Mouse (Mus musculus): ENCODE data around the gene Arl10. TPM values are rescaled to one million over a fixed set of nuclear protein-coding genes. Genes with fewer than 3 reads are reported as not detected.

Arl10 gene
- polyA plus RNA-seq, 1 experiment from 2014 or later, result 19.2 TPM

GRCm38 (mm10) chr13:54616998-54617397 is 42.2 kb downstream of the Arl10 start:
- H3K9me3 ChIP-seq (ENCODE audit: control insufficient read depth, low read length), result no peaks in the 10 kb centered on the region
- H3K27ac ChIP-seq (replicated peaks in 1 of 2; ENCODE audit: control insufficient read depth in 1 of 2, insufficient read depth in 1 of 2, low read depth in 2 of 2, low read length in 2 of 2), result no peak overlapping the region
- H3K4me2 ChIP-seq (ENCODE audit: low read length), result no peak overlapping the region
- 0 out of 4 replicates have a peak, but pooled peaks cover 0 to 3% of the 10 kb centered on the region in 2 experiments for H3K4me1 ChIP-seq (ENCODE audit: control insufficient read depth in 2 of 2, insufficient read depth in 2 of 2, low read length in 2 of 2)
- 59% methylated on average over 6 of the region's 6 CpGs for WGBS
- H3K9ac ChIP-seq (ENCODE audit: low read length), result no peak overlapping the region
- no peaks in the 10 kb centered on the region for H3K27me3 ChIP-seq (ENCODE audit: control insufficient read depth, insufficient read depth, low read length)
- H3K36me3 ChIP-seq (ENCODE audit: control insufficient read depth, insufficient read depth, low read length), result no peaks in the 10 kb centered on the region
- H3K4me3 ChIP-seq (ENCODE audit: control insufficient read depth in 1 of 2, insufficient read depth in 1 of 2, low read depth in 1 of 2, low read length in 2 of 2), result no peak overlapping the region
- ATAC-seq (ENCODE audit: insufficient number of reproducible peaks, insufficient read depth, low FRiP score, low read depth), result no peak

GRCm38 (mm10) chr13:54621155-54621932 is 46.5 kb downstream of the Arl10 start, which contains the start of gene Faf2:
Faf2 (plus strand) TSS chr13:54621784.
- no peaks in the 10 kb centered on the region for H3K27me3 ChIP-seq (ENCODE audit: control insufficient read depth, insufficient read depth, low read length)
- no peaks in the 10 kb centered on the region for H3K9me3 ChIP-seq (ENCODE audit: control insufficient read depth, low read length)
- peak within 1 kb of the TSS; percentile 77 to 83 for H3K4me3 ChIP-seq (ENCODE audit: control insufficient read depth in 1 of 2, insufficient read depth in 1 of 2, low read depth in 1 of 2, low read length in 2 of 2)
- peak; percentile 94 for ATAC-seq (ENCODE audit: insufficient number of reproducible peaks, insufficient read depth, low FRiP score, low read depth)
- 0 out of 2 replicates have a peak, but pooled peaks cover 3% of the 10 kb centered on the region for H3K36me3 ChIP-seq (ENCODE audit: control insufficient read depth, insufficient read depth, low read length)
- peaks cover 0 to 12% of the 10 kb centered on the region in 2 experiments; a peak in 1 of 4 replicates for H3K4me1 ChIP-seq (ENCODE audit: control insufficient read depth in 2 of 2, insufficient read depth in 2 of 2, low read length in 2 of 2)
- H3K27ac ChIP-seq (replicated peaks in 1 of 2; ENCODE audit: control insufficient read depth in 1 of 2, insufficient read depth in 1 of 2, low read depth in 2 of 2, low read length in 2 of 2), result peak within 1 kb of the TSS; percentile 75 to 83
- WGBS, result 8% methylated on average over 44 of the region's 44 CpGs
- peak within 1 kb of the TSS; percentile 90 for H3K4me2 ChIP-seq (ENCODE audit: low read length)
- peak within 1 kb of the TSS; percentile 97 for H3K9ac ChIP-seq (ENCODE audit: low read length)

GRCm38 (mm10) chr13:54621960-54622521 is 47.2 kb downstream of the Arl10 start:
- H3K27ac ChIP-seq (replicated peaks in 1 of 2; ENCODE audit: control insufficient read depth in 1 of 2, insufficient read depth in 1 of 2, low read depth in 2 of 2, low read length in 2 of 2), result peak overlapping the region; percentile 75 to 83
- H3K4me1 ChIP-seq (ENCODE audit: control insufficient read depth in 2 of 2, insufficient read depth in 2 of 2, low read length in 2 of 2), result peaks cover 0 to 16% of the 10 kb centered on the region in 2 experiments; a peak in 1 of 4 replicates
- H3K4me3 ChIP-seq (ENCODE audit: control insufficient read depth in 1 of 2, insufficient read depth in 1 of 2, low read depth in 1 of 2, low read length in 2 of 2), result peak overlapping the region; percentile 77 to 83
- under 1% methylated on average over 27 of the region's 27 CpGs for WGBS
- ATAC-seq (ENCODE audit: insufficient number of reproducible peaks, insufficient read depth, low FRiP score, low read depth), result peak; percentile 48; the same call in 1 of the 2 replicates
- no peaks in the 10 kb centered on the region for H3K27me3 ChIP-seq (ENCODE audit: control insufficient read depth, insufficient read depth, low read length)
- peak overlapping the region; percentile 90 for H3K4me2 ChIP-seq (ENCODE audit: low read length)
- H3K9ac ChIP-seq (ENCODE audit: low read length), result peak overlapping the region; percentile 97
- H3K36me3 ChIP-seq (ENCODE audit: control insufficient read depth, insufficient read depth, low read length), result 0 out of 2 replicates have a peak, but pooled peaks cover 3% of the 10 kb centered on the region
- H3K9me3 ChIP-seq (ENCODE audit: control insufficient read depth, low read length), result no peaks in the 10 kb centered on the region

- no peaks in the 10 kb centered on the region for H3K27me3 ChIP-seq (ENCODE audit: control insufficient read depth, insufficient read depth, low read length)
- H3K4me2 ChIP-seq (ENCODE audit: low read length), result no peak overlapping the region
- H3K4me1 ChIP-seq (ENCODE audit: control insufficient read depth in 2 of 2, insufficient read depth in 2 of 2, low read length in 2 of 2), result peaks cover 0 to 4% of the 10 kb centered on the region in 2 experiments; a peak in 1 of 4 replicates
- ATAC-seq (ENCODE audit: insufficient number of reproducible peaks, insufficient read depth, low FRiP score, low read depth), result no peak
- no peak overlapping the region for H3K9ac ChIP-seq (ENCODE audit: low read length)
- no peak overlapping the region for H3K27ac ChIP-seq (replicated peaks in 1 of 2; ENCODE audit: control insufficient read depth in 1 of 2, insufficient read depth in 1 of 2, low read depth in 2 of 2, low read length in 2 of 2)
- 77% methylated on average over 4 of the region's 4 CpGs for WGBS
- H3K4me3 ChIP-seq (ENCODE audit: control insufficient read depth in 1 of 2, insufficient read depth in 1 of 2, low read depth in 1 of 2, low read length in 2 of 2), result no peak overlapping the region
- H3K9me3 ChIP-seq (ENCODE audit: control insufficient read depth, low read length), result no peaks in the 10 kb centered on the region
- peaks cover 14% of the 10 kb centered on the region; the same call in 1 of the 2 replicates for H3K36me3 ChIP-seq (ENCODE audit: control insufficient read depth, insufficient read depth, low read length)
Observed at GRCm38 (mm10) chr13:54629128-54629527, 54.3 kb downstream of the Arl10 start.

Small RNA genes lying within 50 kb of the gene (microRNA-seq; reads per million reads assigned to microRNA genes)
- not detected for gene Gm24195

Other genes starting within 250 kb of the Arl10 start
- gene Cplx2, start 203.7 kb upstream of the Arl10 start, polyA plus RNA-seq (2014; fragmentation: Nextera tagmentation; extraction: Ambion mirVana), result 3.3 and 3.4 TPM in 2 replicates
- 88.2 and 92.7 TPM in 2 replicates for gene Thoc3, start 106.2 kb upstream of the Arl10 start, polyA plus RNA-seq (2014; fragmentation: Nextera tagmentation; extraction: Ambion mirVana)
- gene Simc1, start 71.2 kb upstream of the Arl10 start, polyA plus RNA-seq (2014; fragmentation: Nextera tagmentation; extraction: Ambion mirVana), result 5.7 and 5.8 TPM in 2 replicates
- gene 4833439L19Rik, start 9.6 kb upstream of the Arl10 start, polyA plus RNA-seq (2014; fragmentation: Nextera tagmentation; extraction: Ambion mirVana), result 123 and 128 TPM in 2 replicates
- gene Nop16, start 15.1 kb downstream of the Arl10 start, polyA plus RNA-seq (2014; fragmentation: Nextera tagmentation; extraction: Ambion mirVana), result 46.5 and 48.9 TPM in 2 replicates
- gene Higd2a, start 15.2 kb downstream of the Arl10 start, polyA plus RNA-seq (2014; fragmentation: Nextera tagmentation; extraction: Ambion mirVana), result 318 and 319 TPM in 2 replicates
- gene Cltb, start 36.3 kb downstream of the Arl10 start, polyA plus RNA-seq (2014; fragmentation: Nextera tagmentation; extraction: Ambion mirVana), result 37.9 and 45.0 TPM in 2 replicates
- 57.1 and 64.4 TPM in 2 replicates for gene Faf2, start 46.8 kb downstream of the Arl10 start, polyA plus RNA-seq (2014; fragmentation: Nextera tagmentation; extraction: Ambion mirVana)
- gene Rnf44, start 118.9 kb downstream of the Arl10 start, polyA plus RNA-seq (2014; fragmentation: Nextera tagmentation; extraction: Ambion mirVana), result 52.1 and 60.2 TPM in 2 replicates
- not detected in 2 replicates for gene Cdhr2, start 126.4 kb downstream of the Arl10 start, polyA plus RNA-seq (2014; fragmentation: Nextera tagmentation; extraction: Ambion mirVana)
- gene Gprin1, start 174.9 kb downstream of the Arl10 start, polyA plus RNA-seq (2014; fragmentation: Nextera tagmentation; extraction: Ambion mirVana), result 0.08 and 0.12 TPM in 2 replicates
- not detected in 2 replicates for gene Sncb, start 191.6 kb downstream of the Arl10 start, polyA plus RNA-seq (2014; fragmentation: Nextera tagmentation; extraction: Ambion mirVana)
- not detected in 2 replicates for gene Eif4e1b, start 209.0 kb downstream of the Arl10 start, polyA plus RNA-seq (2014; fragmentation: Nextera tagmentation; extraction: Ambion mirVana)
- 3.5 and 4.2 TPM in 2 replicates for gene Tspan17, start 214.4 kb downstream of the Arl10 start, polyA plus RNA-seq (2014; fragmentation: Nextera tagmentation; extraction: Ambion mirVana)

Data from heart, embryonic 14.5 days (tissue).